9 mouse cellular contexts compared by ENCODE assay signal in genomic region chr10:128377940-128378448, GRCm38 (mm10). TPM values are rescaled to one million over a fixed set of nuclear protein-coding genes. Genes with fewer than 3 reads are reported as not detected.
DNase-seq lines count a peak whose midpoint lies in the region; ATAC-seq and TF ChIP-seq lines count a peak whose summit lies in the region.
"Had no signal": no experiment of that assay in that cellular context is flagged by ENCODE, and none has a peak within 500 bp of the region (broad histone marks: within the 10 kb centered on the region; RNA-seq: fewer than 3 reads in every experiment).

No protein-coding gene starts in this region.

- H3K4me1 ChIP-seq in kidney, adult 2 months (ENCODE audit: control insufficient read depth, insufficient read depth, low read length): peaks cover 12% of the 10 kb centered on the region
- H3K4me1 ChIP-seq in hindbrain, embryonic 12.5 days: peaks cover 23% of the 10 kb centered on the region
- peaks cover 27% of the 10 kb centered on the region for H3K4me1 ChIP-seq in midbrain, embryonic 13.5 days (replicated peaks)

- no peak overlapping the region for H3K27ac ChIP-seq in kidney, adult 2 months (ENCODE audit: insufficient read depth, low read depth, low read length)
- H3K27ac ChIP-seq in hindbrain, embryonic 12.5 days: peak overlapping the region; percentile 97
- H3K27ac ChIP-seq in midbrain, embryonic 13.5 days: peak overlapping the region; percentile 97

- DNase-seq in kidney, adult 2 months: no peak
- no peak for DNase-seq in kidney, adult 9 months
- DNase-seq in brain, adult 2 months (ENCODE audit: low read depth, low spot score): peak; percentile 61
- no peak for DNase-seq in layer of hippocampus, adult 8-10 months (ENCODE audit: low spot score in 2 of 2)
- DNase-seq in adipocyte (ENCODE audit: low spot score): no peak
- DNase-seq in cerebellum, adult 9-10 months: no peak

- peak overlapping the region; percentile 55 for H3K4me2 ChIP-seq in hindbrain, embryonic 12.5 days (replicated peaks)
- peak overlapping the region; percentile 79 for H3K4me2 ChIP-seq in midbrain, embryonic 13.5 days (replicated peaks)

- H3K27me3 ChIP-seq in kidney, adult 2 months (replicated peaks; ENCODE audit: control insufficient read depth, insufficient read depth, low read length): no peaks in the 10 kb centered on the region
- no peaks in the 10 kb centered on the region for H3K27me3 ChIP-seq in hindbrain, embryonic 12.5 days
- H3K27me3 ChIP-seq in midbrain, embryonic 13.5 days: no peaks in the 10 kb centered on the region

- TF ChIP-seq CTCF in kidney, adult 2 months (conservative IDR thresholded peaks at IDR 0.05; ENCODE audit: insufficient read depth, insufficient read length, low read depth, low read length): no peak

- peak overlapping the region; percentile 100 for H3K9ac ChIP-seq in hindbrain, embryonic 12.5 days
- peak overlapping the region; percentile 100 for H3K9ac ChIP-seq in midbrain, embryonic 13.5 days (replicated peaks)

- H3K4me3 ChIP-seq in kidney, adult 2 months (ENCODE audit: insufficient read depth, low read depth, low read length): peak overlapping the region; percentile 90
- H3K4me3 ChIP-seq in hindbrain, embryonic 12.5 days: peak overlapping the region; percentile 99
- peak overlapping the region; percentile 96 for H3K4me3 ChIP-seq in midbrain, embryonic 13.5 days (replicated peaks)

- H3K36me3 ChIP-seq in kidney, adult 2 months (ENCODE audit: control insufficient read depth, insufficient read depth, low read length): peaks cover 2% of the 10 kb centered on the region; the same call in 1 of the 2 replicates
- peaks cover 43% of the 10 kb centered on the region for H3K36me3 ChIP-seq in hindbrain, embryonic 12.5 days
- peaks cover 48% of the 10 kb centered on the region for H3K36me3 ChIP-seq in midbrain, embryonic 13.5 days

- 59% methylated on average over 14 of the region's 14 CpGs for WGBS in kidney, adult 2 months
- 60% methylated on average over 14 of the region's 14 CpGs for WGBS in hindbrain, embryonic 12.5 days
- WGBS in midbrain, embryonic 13.5 days: 55% methylated on average over 14 of the region's 14 CpGs

- no peak for ATAC-seq in hindbrain, embryonic 12.5 days (ENCODE audit: low FRiP score)
- no peak for ATAC-seq in midbrain, embryonic 13.5 days

- no peaks in the 10 kb centered on the region for H3K9me3 ChIP-seq in hindbrain, embryonic 12.5 days (replicated peaks)
- H3K9me3 ChIP-seq in midbrain, embryonic 13.5 days: no peaks in the 10 kb centered on the region

- TF ChIP-seq POLR2A in kidney, adult 2 months (IDR thresholded peaks at IDR 0.05; ENCODE audit: low read depth, low read length): no peak

RNA-seq across cellular contexts. Expression of gene Ankrd52, which starts 1.1 kb away (rescaled TPM):
- 21.5 and 22.5 TPM in 2 replicates for polyA plus RNA-seq in kidney, adult 2 months (2012; rRNA removed)
- polyA plus RNA-seq in hindbrain, embryonic 12.5 days (2016; fragmentation: Nextera tagmentation; extraction: Ambion mirVana): 13.6 and 13.7 TPM in 2 replicates
- 13.0 and 14.8 TPM in 2 replicates for polyA plus RNA-seq in midbrain, embryonic 13.5 days (2015; fragmentation: Nextera tagmentation; extraction: Ambion mirVana)
- total RNA-seq in layer of hippocampus, adult 8-10 months (2022): 10 to 100 TPM; 46.3 to 57.3 (median 50.2) TPM

RNA-seq across cellular contexts. Expression of gene Coq10a, which starts 9.2 kb away (rescaled TPM):
- polyA plus RNA-seq in kidney, adult 2 months (2012; rRNA removed): 58.7 and 72.3 TPM in 2 replicates
- polyA plus RNA-seq in hindbrain, embryonic 12.5 days (2016; fragmentation: Nextera tagmentation; extraction: Ambion mirVana): 31.7 and 32.8 TPM in 2 replicates
- 28.2 and 34.3 TPM in 2 replicates for polyA plus RNA-seq in midbrain, embryonic 13.5 days (2015; fragmentation: Nextera tagmentation; extraction: Ambion mirVana)
- total RNA-seq in layer of hippocampus, adult 8-10 months (2022): 10 to 100 TPM; 47.5 to 57.4 (median 51.9) TPM

RNA-seq across cellular contexts. Expression of gene Slc39a5, which starts 23.0 kb away (rescaled TPM):
- polyA plus RNA-seq in kidney, adult 2 months (2012; rRNA removed): 114 and 137 TPM in 2 replicates
- 0.43 TPM in 1 of 2 replicates, not detected in the other for polyA plus RNA-seq in hindbrain, embryonic 12.5 days (2016; fragmentation: Nextera tagmentation; extraction: Ambion mirVana)
- polyA plus RNA-seq in midbrain, embryonic 13.5 days (2015; fragmentation: Nextera tagmentation; extraction: Ambion mirVana): 0.18 and 0.22 TPM in 2 replicates
- under 1 TPM in 3 of 4 experiments, not detected in 1; 0.35 to 0.45 (median 0.43) TPM for total RNA-seq in layer of hippocampus, adult 8-10 months (2022)
- total RNA-seq: gastrocnemius, adult 18-20 months had no signal

RNA-seq across cellular contexts. Expression of gene Nabp2, which starts 33.3 kb away (rescaled TPM):
- 33.2 and 37.8 TPM in 2 replicates for polyA plus RNA-seq in kidney, adult 2 months (2012; rRNA removed)
- polyA plus RNA-seq in hindbrain, embryonic 12.5 days (2016; fragmentation: Nextera tagmentation; extraction: Ambion mirVana): 102 and 104 TPM in 2 replicates
- 142 and 153 TPM in 2 replicates for polyA plus RNA-seq in midbrain, embryonic 13.5 days (2015; fragmentation: Nextera tagmentation; extraction: Ambion mirVana)
- total RNA-seq in layer of hippocampus, adult 8-10 months (2022): 100 to 1,000 TPM in 2 of 4 experiments, 10 to 100 TPM in 2; 94.4 to 107 (median 100) TPM

RNA-seq across cellular contexts. Expression of gene Rnf41, which starts 33.5 kb away (rescaled TPM):
- polyA plus RNA-seq in kidney, adult 2 months (2012; rRNA removed): 19.5 and 19.6 TPM in 2 replicates
- 60.8 and 61.4 TPM in 2 replicates for polyA plus RNA-seq in hindbrain, embryonic 12.5 days (2016; fragmentation: Nextera tagmentation; extraction: Ambion mirVana)
- polyA plus RNA-seq in midbrain, embryonic 13.5 days (2015; fragmentation: Nextera tagmentation; extraction: Ambion mirVana): 81.5 and 85.9 TPM in 2 replicates
- total RNA-seq in layer of hippocampus, adult 8-10 months (2022): 10 to 100 TPM; 71.7 to 79.9 (median 75.7) TPM

Comparison
In these comparisons a context has a peak if more than half of its experiments do, and no peak if none do; other contexts are left out.
1. RNA of gene Slc39a5, which starts 23.0 kb away (polyA plus RNA-seq): 114 to 137 TPM in kidney, adult 2 months; 0.43 TPM in hindbrain, embryonic 12.5 days and 0.18 to 0.22 TPM in midbrain, embryonic 13.5 days; every median in the first group is over 10 times any median in the second.
2. Peak in every context shown above with its lines, with median percentiles within 50 percentile points of each other: H3K4me3 ChIP-seq.